Mouse (Mus musculus): ENCODE measurements around the gene Slc25a12. TPM values are rescaled to one million over a fixed set of nuclear protein-coding genes. Genes with fewer than 3 reads are reported as not detected.

Gene Slc25a12
- polyA plus RNA-seq, 1 experiment from 2014 or later = 28.0 TPM

DNA sequence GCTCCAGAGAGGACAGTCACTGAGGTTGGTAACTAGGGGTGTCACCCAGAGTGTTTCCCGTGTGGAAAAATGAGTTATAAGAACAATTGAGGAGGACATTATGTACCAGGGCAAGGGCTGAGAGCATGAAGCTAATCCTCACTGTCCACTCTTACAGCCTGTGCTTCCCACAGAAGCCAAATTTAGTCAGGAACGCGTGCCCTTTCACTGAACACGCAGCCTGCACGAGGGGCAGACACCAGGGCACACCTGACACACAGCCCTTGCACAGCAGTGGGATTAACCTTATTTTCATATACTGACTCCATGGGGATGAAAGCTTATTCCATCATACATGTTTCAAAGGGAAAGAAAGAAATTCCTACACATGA, 13.5 kb downstream of the Slc25a12 start:
- no peaks in the 10 kb centered on the region for H3K27me3 ChIP-seq (ENCODE audit: control insufficient read depth, insufficient read depth, low read length)
- H3K4me3 ChIP-seq (ENCODE audit: low read depth, low read length) = no peak overlapping the region
- no peak overlapping the region for H3K9ac ChIP-seq (ENCODE audit: low read length)
- no peak overlapping the region for H3K4me2 ChIP-seq (ENCODE audit: low read depth, severe bottlenecking)
- 75% methylated on average over 5 of the region's 5 CpGs for WGBS
- H3K36me3 ChIP-seq (ENCODE audit: control insufficient read depth, insufficient read depth, low read length) = no peaks in the 10 kb centered on the region
- H3K27ac ChIP-seq (replicated peaks; ENCODE audit: low read depth, low read length) = no peak overlapping the region
- no peak for ATAC-seq (ENCODE audit: insufficient number of reproducible peaks, low FRiP score, low TSS enrichment, low read depth)
- no peak for DNase-seq (ENCODE audit: low spot score)
- no peaks in the 10 kb centered on the region for H3K9me3 ChIP-seq (ENCODE audit: control insufficient read depth, low read length)
- H3K4me1 ChIP-seq (ENCODE audit: control insufficient read depth, insufficient read depth, low read length) = no peaks in the 10 kb centered on the region

DNA sequence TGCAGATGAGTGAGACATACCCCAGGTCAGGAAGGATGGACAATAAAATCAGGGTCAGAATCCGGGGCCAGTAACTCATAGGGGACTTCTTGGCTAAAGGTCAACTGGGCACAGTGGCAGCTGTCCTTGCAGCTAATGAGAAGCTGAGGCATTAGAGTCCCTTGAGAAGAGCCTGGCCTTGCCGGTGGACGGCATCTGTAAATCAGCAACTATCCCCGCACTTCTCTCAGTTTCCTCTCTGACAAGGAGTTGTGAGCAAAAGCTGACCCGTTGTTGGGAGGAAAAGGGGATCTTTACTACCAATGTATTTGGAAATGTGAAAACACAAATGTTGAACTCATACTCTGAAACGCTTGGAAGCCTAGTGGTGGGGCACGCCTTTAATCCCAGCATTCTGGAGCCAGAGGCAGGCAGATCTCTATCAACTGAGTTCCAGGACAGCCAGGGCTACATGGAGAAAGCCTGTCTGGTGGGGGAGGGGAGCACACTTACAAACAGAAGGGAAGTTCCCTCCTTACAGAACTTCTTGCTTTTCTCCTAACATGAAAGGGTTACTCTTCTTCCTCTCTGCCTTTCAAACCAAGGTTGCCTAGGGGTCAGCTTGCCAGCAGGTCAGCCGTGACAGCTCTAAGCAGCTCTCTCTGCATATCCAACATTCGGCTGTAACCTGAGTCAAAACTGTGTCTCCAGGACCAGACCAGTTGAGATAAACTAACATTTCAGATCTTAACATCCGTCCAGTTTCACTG, 14.1 kb downstream of the Slc25a12 start:
- H3K4me2 ChIP-seq (ENCODE audit: low read depth, severe bottlenecking) = no peak overlapping the region
- no peak overlapping the region for H3K27ac ChIP-seq (replicated peaks; ENCODE audit: low read depth, low read length)
- H3K27me3 ChIP-seq (ENCODE audit: control insufficient read depth, insufficient read depth, low read length) = no peaks in the 10 kb centered on the region
- H3K4me1 ChIP-seq (ENCODE audit: control insufficient read depth, insufficient read depth, low read length) = no peaks in the 10 kb centered on the region
- no peaks in the 10 kb centered on the region for H3K36me3 ChIP-seq (ENCODE audit: control insufficient read depth, insufficient read depth, low read length)
- H3K9me3 ChIP-seq (ENCODE audit: control insufficient read depth, low read length) = no peaks in the 10 kb centered on the region
- no peak overlapping the region for H3K4me3 ChIP-seq (ENCODE audit: low read depth, low read length)
- ATAC-seq (ENCODE audit: insufficient number of reproducible peaks, low FRiP score, low TSS enrichment, low read depth) = no peak
- H3K9ac ChIP-seq (ENCODE audit: low read length) = no peak overlapping the region
- no peak for DNase-seq (ENCODE audit: low spot score)
- WGBS = 50% methylated on average over 10 of the region's 10 CpGs

DNA sequence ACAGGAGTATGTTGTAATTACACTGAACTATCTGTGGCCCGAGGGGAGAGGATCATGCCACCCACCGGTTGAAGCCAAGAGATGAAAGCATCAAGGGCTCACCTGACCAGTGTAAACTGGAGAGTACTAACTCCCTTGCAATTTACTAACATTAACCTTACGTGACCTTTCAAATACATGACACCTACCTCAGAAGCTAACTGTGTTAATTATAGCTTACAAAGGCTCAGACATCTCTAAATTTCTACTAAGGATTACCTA, 15.9 kb downstream of the Slc25a12 start:
- no peaks in the 10 kb centered on the region for H3K27me3 ChIP-seq (ENCODE audit: control insufficient read depth, insufficient read depth, low read length)

DNA sequence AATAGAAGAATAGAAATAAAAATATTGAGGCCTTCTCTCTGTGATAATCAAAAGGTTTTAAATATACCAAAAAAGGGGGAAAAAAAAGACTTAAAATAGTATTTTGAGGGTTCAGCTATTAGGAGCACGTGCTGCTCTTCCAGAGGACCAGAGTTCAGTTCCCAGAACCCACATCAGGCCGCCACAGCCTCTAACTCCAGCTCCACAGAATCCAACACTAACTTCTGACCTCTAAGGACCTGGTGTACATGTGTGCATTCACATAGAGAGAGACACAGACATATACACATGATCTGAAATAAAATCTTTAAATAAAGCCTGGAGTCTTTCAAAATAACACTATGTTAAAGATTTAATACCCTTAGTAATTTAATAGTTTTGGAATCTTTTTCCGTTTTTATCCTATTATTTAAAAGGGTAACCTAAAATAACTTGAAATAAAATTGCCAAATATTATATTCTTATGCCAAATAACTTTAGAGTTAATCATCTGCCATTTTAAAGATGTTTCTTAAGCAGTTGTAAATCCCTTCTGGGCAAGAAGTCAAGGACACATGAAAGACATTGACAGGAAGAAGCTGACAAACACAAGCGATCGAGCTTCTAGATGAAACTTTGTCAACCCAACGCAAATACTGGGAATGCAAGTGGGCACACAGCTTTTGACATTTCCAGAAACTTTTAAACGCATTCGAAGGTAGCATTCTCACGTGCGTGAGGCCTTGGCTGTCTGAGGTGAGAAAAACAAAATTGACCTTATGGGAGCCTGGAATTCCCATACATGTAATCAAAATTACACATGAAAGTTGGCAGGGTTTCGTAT, 16.4 kb downstream of the Slc25a12 start:
- H3K27me3 ChIP-seq (ENCODE audit: control insufficient read depth, insufficient read depth, low read length) = no peaks in the 10 kb centered on the region
- H3K9me3 ChIP-seq (ENCODE audit: control insufficient read depth, low read length) = no peaks in the 10 kb centered on the region
- no peak overlapping the region for H3K9ac ChIP-seq (ENCODE audit: low read length)
- DNase-seq (ENCODE audit: low spot score) = no peak
- no peak overlapping the region for H3K4me2 ChIP-seq (ENCODE audit: low read depth, severe bottlenecking)
- ATAC-seq (ENCODE audit: insufficient number of reproducible peaks, low FRiP score, low TSS enrichment, low read depth) = no peak
- no peak overlapping the region for H3K4me3 ChIP-seq (ENCODE audit: low read depth, low read length)
- 87% methylated on average over 11 of the region's 11 CpGs for whole genome bisulfite sequencing
- H3K36me3 ChIP-seq (ENCODE audit: control insufficient read depth, insufficient read depth, low read length) = no peaks in the 10 kb centered on the region
- no peaks in the 10 kb centered on the region for H3K4me1 ChIP-seq (ENCODE audit: control insufficient read depth, insufficient read depth, low read length)
- no peak overlapping the region for H3K27ac ChIP-seq (replicated peaks; ENCODE audit: low read depth, low read length)

More for the DNA sequence above, 15.9 kb downstream of the Slc25a12 start:
- ATAC-seq (ENCODE audit: insufficient number of reproducible peaks, low FRiP score, low TSS enrichment, low read depth) = no peak
- Histone ChIP-seq H3K27ac (replicated peaks; ENCODE audit: low read depth, low read length) (no peak overlapping the region), H3K4me3 (ENCODE audit: low read depth, low read length) (no peak overlapping the region), H3K9me3 (ENCODE audit: control insufficient read depth, low read length) (no peaks in the 10 kb centered on the region), H3K4me2 (ENCODE audit: low read depth, severe bottlenecking) (no peak overlapping the region), H3K9ac (ENCODE audit: low read length) (no peak overlapping the region), H3K4me1 (ENCODE audit: control insufficient read depth, insufficient read depth, low read length) (no peaks in the 10 kb centered on the region), H3K36me3 (ENCODE audit: control insufficient read depth, insufficient read depth, low read length) (no peaks in the 10 kb centered on the region)
- DNase-seq (ENCODE audit: low spot score) = no peak
- 66% methylated on average over 3 of the region's 3 CpGs for WGBS

DNA sequence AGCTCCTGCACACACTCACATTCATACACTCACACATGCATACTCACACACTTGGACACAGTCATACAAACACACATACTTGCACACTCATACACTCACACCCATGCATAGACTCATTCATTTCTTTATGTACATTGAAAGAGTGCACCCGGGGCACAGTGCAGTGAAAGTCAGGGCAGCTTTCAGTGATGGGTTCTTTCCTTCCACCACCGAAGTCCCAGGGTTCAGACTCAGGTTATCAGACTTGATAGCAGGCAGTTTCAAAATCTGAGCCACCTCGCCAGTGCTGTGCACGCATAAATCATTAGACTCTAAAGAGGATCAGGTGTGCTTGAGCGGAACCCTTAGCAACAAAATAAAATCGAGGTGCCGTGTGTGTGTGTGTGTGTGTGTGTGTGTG, 17.4 kb downstream of the Slc25a12 start:
- Histone ChIP-seq H3K4me3 (ENCODE audit: low read depth, low read length) (no peak overlapping the region), H3K36me3 (ENCODE audit: control insufficient read depth, insufficient read depth, low read length) (no peaks in the 10 kb centered on the region), H3K4me1 (ENCODE audit: control insufficient read depth, insufficient read depth, low read length) (no peaks in the 10 kb centered on the region), H3K9me3 (ENCODE audit: control insufficient read depth, low read length) (no peaks in the 10 kb centered on the region), H3K4me2 (ENCODE audit: low read depth, severe bottlenecking) (no peak overlapping the region), H3K27ac (replicated peaks; ENCODE audit: low read depth, low read length) (no peak overlapping the region), H3K9ac (ENCODE audit: low read length) (no peak overlapping the region), H3K27me3 (ENCODE audit: control insufficient read depth, insufficient read depth, low read length) (no peaks in the 10 kb centered on the region)
- DNase-seq (ENCODE audit: low spot score) (no peak), ATAC-seq (ENCODE audit: insufficient number of reproducible peaks, low FRiP score, low TSS enrichment, low read depth) (no peak)
- 75% methylated on average over 7 of the region's 7 CpGs for WGBS

DNA sequence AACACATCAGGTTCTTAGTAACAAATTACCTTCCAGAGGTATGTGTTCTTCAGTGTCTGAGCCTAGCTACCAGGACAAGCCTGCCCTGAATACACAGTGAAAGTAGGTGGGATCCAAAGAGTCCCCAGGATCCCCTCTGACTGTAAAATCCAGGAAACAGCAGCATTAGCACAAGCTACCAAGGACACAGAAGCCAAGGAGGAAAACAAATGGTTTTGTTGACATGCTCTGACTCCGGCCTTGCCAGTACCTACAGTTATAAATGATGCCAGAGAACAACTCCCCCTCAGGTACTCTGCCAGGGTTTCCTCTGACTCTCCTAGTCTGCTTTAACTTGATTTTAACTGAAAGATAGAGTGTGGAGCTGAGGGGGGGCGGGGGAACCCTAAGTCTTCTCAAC, 18.0 kb downstream of the Slc25a12 start:
- no peaks in the 10 kb centered on the region for H3K9me3 ChIP-seq (ENCODE audit: control insufficient read depth, low read length)
- no peaks in the 10 kb centered on the region for H3K27me3 ChIP-seq (ENCODE audit: control insufficient read depth, insufficient read depth, low read length)
- 61% methylated on average over 2 of the region's 2 CpGs for WGBS
- H3K4me3 ChIP-seq (ENCODE audit: low read depth, low read length) = no peak overlapping the region
- H3K4me1 ChIP-seq (ENCODE audit: control insufficient read depth, insufficient read depth, low read length) = no peaks in the 10 kb centered on the region
- ATAC-seq (ENCODE audit: insufficient number of reproducible peaks, low FRiP score, low TSS enrichment, low read depth) = no peak
- no peaks in the 10 kb centered on the region for H3K36me3 ChIP-seq (ENCODE audit: control insufficient read depth, insufficient read depth, low read length)
- DNase-seq (ENCODE audit: low spot score) = no peak
- H3K9ac ChIP-seq (ENCODE audit: low read length) = no peak overlapping the region
- H3K27ac ChIP-seq (replicated peaks; ENCODE audit: low read depth, low read length) = no peak overlapping the region
- H3K4me2 ChIP-seq (ENCODE audit: low read depth, severe bottlenecking) = no peak overlapping the region

DNA sequence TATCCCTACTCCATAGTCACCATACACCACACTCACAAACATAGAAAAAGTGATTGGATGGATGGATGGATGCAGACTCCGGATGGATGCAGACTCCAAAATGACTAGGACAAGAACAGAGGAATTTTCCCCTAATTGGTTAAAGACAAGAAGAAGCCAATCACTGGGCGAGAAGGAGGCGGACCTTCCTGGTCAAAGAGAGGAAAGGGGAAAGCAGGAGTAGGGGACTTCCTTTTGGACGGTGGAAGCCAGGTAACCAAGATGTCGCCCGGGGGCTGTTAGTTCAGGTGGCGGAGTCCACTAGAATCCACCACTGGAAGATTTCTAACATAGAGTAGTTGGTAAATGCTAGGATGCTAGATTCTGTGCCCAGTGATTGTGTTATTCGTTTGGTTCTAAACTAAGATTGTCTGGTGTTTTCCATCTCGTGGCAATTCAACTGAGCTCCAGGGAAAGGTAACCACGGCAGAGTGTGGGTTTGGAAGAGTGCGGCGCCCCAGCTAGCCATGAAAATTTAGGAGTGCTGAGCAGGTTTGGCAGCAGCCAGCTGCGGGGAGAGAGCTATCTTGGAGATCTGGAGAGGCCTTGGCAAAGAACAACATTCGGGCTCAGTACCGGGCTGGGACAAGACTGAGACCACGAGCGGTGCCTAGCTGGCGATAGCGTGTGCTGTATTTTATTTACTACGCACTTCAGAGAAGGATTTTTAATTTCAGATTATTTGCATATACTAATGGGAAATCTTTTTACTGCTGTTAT, 19.6 kb downstream of the Slc25a12 start:
- WGBS = 93% methylated on average over 20 of the region's 20 CpGs
- no peak for ATAC-seq (ENCODE audit: insufficient number of reproducible peaks, low FRiP score, low TSS enrichment, low read depth)

DNA sequence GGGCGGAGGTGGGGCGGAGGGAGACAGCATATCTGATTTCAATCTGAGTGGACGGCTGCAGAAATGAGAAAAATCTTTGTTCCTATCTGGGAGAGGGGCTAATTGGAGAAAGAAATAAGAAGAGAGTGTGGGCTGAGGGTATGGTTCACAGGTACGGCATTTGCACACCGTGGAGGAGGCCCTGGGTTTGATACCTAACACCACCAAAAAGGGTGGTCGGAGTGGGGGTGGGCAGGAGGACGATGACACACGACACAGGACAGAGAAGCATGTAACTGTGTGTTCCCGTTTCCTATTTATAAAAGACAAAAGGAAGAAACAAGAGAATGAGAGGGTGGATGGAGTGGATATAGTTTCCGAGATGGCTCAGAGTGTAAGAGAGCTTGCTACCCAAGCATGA, 20.4 kb downstream of the Slc25a12 start:
- Histone ChIP-seq H3K4me1 (ENCODE audit: control insufficient read depth, insufficient read depth, low read length) (no peaks in the 10 kb centered on the region), H3K27ac (replicated peaks; ENCODE audit: low read depth, low read length) (no peak overlapping the region), H3K9ac (ENCODE audit: low read length) (no peak overlapping the region), H3K4me3 (ENCODE audit: low read depth, low read length) (no peak overlapping the region), H3K9me3 (ENCODE audit: control insufficient read depth, low read length) (no peaks in the 10 kb centered on the region), H3K36me3 (ENCODE audit: control insufficient read depth, insufficient read depth, low read length) (no peaks in the 10 kb centered on the region; the same call in 1 of the 2 replicates), H3K27me3 (ENCODE audit: control insufficient read depth, insufficient read depth, low read length) (no peaks in the 10 kb centered on the region), H3K4me2 (ENCODE audit: low read depth, severe bottlenecking) (no peak overlapping the region)
- DNase-seq (ENCODE audit: low spot score) = no peak
- WGBS = 90% methylated on average over 10 of the region's 10 CpGs
- ATAC-seq (ENCODE audit: insufficient number of reproducible peaks, low FRiP score, low TSS enrichment, low read depth) = no peak

More for the DNA sequence above, 19.6 kb downstream of the Slc25a12 start:
- DNase-seq (ENCODE audit: low spot score) = no peak
- H3K9me3 ChIP-seq (ENCODE audit: control insufficient read depth, low read length) = no peaks in the 10 kb centered on the region
- H3K27ac ChIP-seq (replicated peaks; ENCODE audit: low read depth, low read length) = no peak overlapping the region
- H3K4me2 ChIP-seq (ENCODE audit: low read depth, severe bottlenecking) = no peak overlapping the region
- H3K4me1 ChIP-seq (ENCODE audit: control insufficient read depth, insufficient read depth, low read length) = no peaks in the 10 kb centered on the region
- no peaks in the 10 kb centered on the region; the same call in 1 of the 2 replicates for H3K36me3 ChIP-seq (ENCODE audit: control insufficient read depth, insufficient read depth, low read length)
- H3K4me3 ChIP-seq (ENCODE audit: low read depth, low read length) = no peak overlapping the region
- no peaks in the 10 kb centered on the region for H3K27me3 ChIP-seq (ENCODE audit: control insufficient read depth, insufficient read depth, low read length)
- H3K9ac ChIP-seq (ENCODE audit: low read length) = no peak overlapping the region

Measured in limb, embryonic 11.5 days (tissue).